Mouse (Mus musculus) liver, embryonic 13.5 days (tissue): Measurements from ENCODE around the gene Cabp7. TPM values are rescaled to one million over a fixed set of nuclear protein-coding genes. Genes with fewer than 3 reads are reported as not detected.

Experiments used
- polyA plus RNA-seq: library from polyadenylated mRNA; unstranded; fragments of >200 nt; fragmentation: Nextera tagmentation; extraction: Ambion mirVana; gene quantifications from 2 replicates; pipeline ENCODE4 v1.2.1, GENCODE M21; 2015

Gene Cabp7
- polyA plus RNA-seq, 1 experiment from 2014 or later, result not detected

Other genes with a start within 250 kb of the Cabp7 start
- 24.0 and 28.1 TPM in 2 replicates for gene Mtmr3, start 151.9 kb downstream of the Cabp7 start, polyA plus RNA-seq
- gene Gm11032, start 126.7 kb downstream of the Cabp7 start, polyA plus RNA-seq, result not detected in 2 replicates
- gene Ascc2, start 109.0 kb downstream of the Cabp7 start, polyA plus RNA-seq, result 18.9 and 23.9 TPM in 2 replicates
- gene Uqcr10, start 42.4 kb downstream of the Cabp7 start, polyA plus RNA-seq, result 687 and 723 TPM in 2 replicates
- gene Zmat5, start 42.1 kb downstream of the Cabp7 start, polyA plus RNA-seq, result 30.2 and 31.0 TPM in 2 replicates
- 16.7 and 22.5 TPM in 2 replicates for gene Nf2, start 102.8 kb upstream of the Cabp7 start, polyA plus RNA-seq
- gene Nipsnap1, start 127.2 kb upstream of the Cabp7 start, polyA plus RNA-seq, result 74.2 and 81.4 TPM in 2 replicates
- 21.7 and 25.9 TPM in 2 replicates for gene Thoc5, start 148.5 kb upstream of the Cabp7 start, polyA plus RNA-seq
- gene Nefh, start 201.3 kb upstream of the Cabp7 start, polyA plus RNA-seq, result 0.27 and 0.34 TPM in 2 replicates
- 77.1 and 95.0 TPM in 2 replicates for gene Ap1b1, start 240.0 kb upstream of the Cabp7 start, polyA plus RNA-seq